Mouse (Mus musculus) forebrain, postnatal 0 days (tissue): Measurements from ENCODE around the gene Btn1a1. TPM values are rescaled to one million over a fixed set of nuclear protein-coding genes. Genes with fewer than 3 reads are reported as not detected.

ENCODE experiments used
- ATAC-seq: fragments of 200-750 bp; cut with Nextera tagmentation; 2 replicates; pipeline ENCODE4 v1.8.0; 2017; ENCODE audit warnings: mild to moderate bottlenecking, moderate library complexity
- DNase-seq: peaks from one replicate; pipeline ENCODE4 v3.0.0-alpha.2; 2015
- H3K27ac ChIP-seq: fragments of 300-500 bp; sonication (generic); 2 replicates; pipeline ENCODE4 v1.5.1; 2014; ENCODE audit warnings: low read depth, mild to moderate bottlenecking, antibody characterized with exemption, low read length, moderate library complexity, mixed read lengths
- H3K27me3 ChIP-seq: fragments of 300-500 bp; sonication (generic); 2 replicates; pipeline ENCODE4 v1.6.1; 2014; ENCODE audit warnings: mild to moderate bottlenecking, low read length, mixed read lengths; ENCODE audit not compliant: insufficient read depth
- H3K36me3 ChIP-seq: fragments of 300-500 bp; sonication (generic); 2 replicates; pipeline ENCODE4 v1.6.1; 2014; ENCODE audit warnings: mild to moderate bottlenecking, moderate library complexity; ENCODE audit not compliant: insufficient read depth
- H3K4me1 ChIP-seq: fragments of 300-500 bp; sonication (generic); 2 replicates; pipeline ENCODE4 v1.6.1; 2014; ENCODE audit warnings: antibody characterized with exemption; ENCODE audit not compliant: insufficient read depth
- H3K4me2 ChIP-seq: fragments of 300-500 bp; sonication (generic); 2 replicates; pipeline ENCODE4 v1.6.1; 2014; ENCODE audit warnings: low read depth, mild to moderate bottlenecking, moderate library complexity
- H3K4me3 ChIP-seq: fragments of 300-500 bp; sonication (generic); 2 replicates; pipeline ENCODE4 v1.5.1; 2014; ENCODE audit warnings: low read depth, low read length, mixed read lengths
- H3K9ac ChIP-seq: fragments of 300-500 bp; sonication (generic); 2 replicates; pipeline ENCODE4 v1.6.1; 2014; ENCODE audit warnings: mild to moderate bottlenecking
- H3K9me3 ChIP-seq: fragments of 300-500 bp; sonication (generic); 2 replicates; pipeline ENCODE4 v1.6.1; 2016; ENCODE audit warnings: low read length
- CTCF ChIP-seq: sonication (generic); IDR thresholded peaks from 2 replicates; pipeline ENCODE4 v1.5.1; 2016; ENCODE audit warnings: antibody characterized with exemption, control low read depth, low read depth
- WGBS: fragments of 180-500 bp; shearing (Covaris S2); extraction: QIAGEN DNeasy Blood & Tissue Kit; methylation state at CpG from one replicate; pipeline ENCODE4 v1.1.7; 2014; 5-methylcytosine and 5-hydroxymethylcytosine counted together
- polyA plus RNA-seq: library from polyadenylated mRNA; unstranded; fragments of >200 nt; fragmentation: Nextera tagmentation; extraction: Ambion mirVana; gene quantifications from 2 replicates; pipeline ENCODE4 v1.2.1, GENCODE M21; 2015
- total RNA-seq: library from RNA; depleted of rRNA; stranded (reverse); fragments of >200 nt; gene quantifications from 2 replicates; pipeline ENCODE4 v1.2.3, GENCODE M21; 2014

Btn1a1 gene
- total and polyA plus RNA-seq, 2 experiments from 2014 or later = 0.12 to 0.33 TPM

GRCm38 (mm10) chr13:23463381-23464223 lies 2.1 kb downstream of the Btn1a1 start:
- peak; percentile 83 for ATAC-seq
- WGBS = under 1% methylated on average over 21 of the region's 21 CpGs

GRCm38 (mm10) chr13:23462669-23463068 lies 3.0 kb downstream of the Btn1a1 start:
- no peak for TF ChIP-seq CTCF
- Histone ChIP-seq H3K4me2 (no peak overlapping the region), H3K36me3 (no peaks in the 10 kb centered on the region), H3K27ac (no peak overlapping the region), H3K4me3 (no peak overlapping the region), H3K4me1 (no peaks in the 10 kb centered on the region; the same call in 1 of the 2 replicates), H3K9ac (no peak overlapping the region), H3K9me3 (no peaks in the 10 kb centered on the region), H3K27me3 (no peaks in the 10 kb centered on the region)
- no peak for DNase-seq
- ATAC-seq = no peak

More at GRCm38 (mm10) chr13:23463381-23464223, 2.1 kb downstream of the Btn1a1 start:
- H3K36me3 ChIP-seq = no peaks in the 10 kb centered on the region
- peak overlapping the region; percentile 59 for H3K9ac ChIP-seq
- no peak for TF ChIP-seq CTCF
- no peaks in the 10 kb centered on the region for H3K9me3 ChIP-seq
- H3K4me1 ChIP-seq = no peaks in the 10 kb centered on the region; the same call in 1 of the 2 replicates
- H3K27me3 ChIP-seq = no peaks in the 10 kb centered on the region
- peak; percentile 89 for DNase-seq
- peak overlapping the region; percentile 60 for H3K4me3 ChIP-seq
- no peak overlapping the region for H3K27ac ChIP-seq
- peak overlapping the region; percentile 87 for H3K4me2 ChIP-seq

- ATAC-seq = no peak
- H3K4me1 ChIP-seq = no peaks in the 10 kb centered on the region; the same call in 1 of the 2 replicates
- no peak for DNase-seq
- H3K4me2 ChIP-seq = no peak overlapping the region
- H3K27ac ChIP-seq = no peak overlapping the region
- H3K9ac ChIP-seq = no peak overlapping the region
- no peak overlapping the region for H3K4me3 ChIP-seq
- WGBS = 91% methylated on average over 4 of the region's 4 CpGs
- H3K27me3 ChIP-seq = no peaks in the 10 kb centered on the region
- TF ChIP-seq CTCF = no peak
- no peaks in the 10 kb centered on the region for H3K36me3 ChIP-seq
- H3K9me3 ChIP-seq = no peaks in the 10 kb centered on the region
These were observed 3.6 kb downstream of the Btn1a1 start for GRCm38 (mm10) chr13:23462063-23462462.

- Histone ChIP-seq H3K36me3 (no peaks in the 10 kb centered on the region), H3K4me2 (no peak overlapping the region), H3K9ac (no peak overlapping the region), H3K27me3 (no peaks in the 10 kb centered on the region), H3K4me3 (0 out of 2 replicates have a peak overlapping the region, but pooled peaks have one; percentile 5), H3K4me1 (no peaks in the 10 kb centered on the region; the same call in 1 of the 2 replicates), H3K9me3 (no peaks in the 10 kb centered on the region), H3K27ac (no peak overlapping the region)
- 20% methylated on average over 15 of the region's 15 CpGs for WGBS
- ATAC-seq = no peak
- DNase-seq = no peak
- no peak for TF ChIP-seq CTCF
These were observed 6.3 kb downstream of the Btn1a1 start for GRCm38 (mm10) chr13:23459264-23459846.

- no peak for ATAC-seq
- H3K27ac ChIP-seq = peak overlapping the region; percentile 30; the same call in 1 of the 2 replicates
- peak overlapping the region; percentile 53 for H3K9ac ChIP-seq
These were observed 11.8 kb downstream of the Btn1a1 start for GRCm38 (mm10) chr13:23453926-23454325.

GRCm38 (mm10) chr13:23453362-23453862 lies 12.3 kb downstream of the Btn1a1 start:
- DNase-seq = peak; percentile 88
- Histone ChIP-seq H3K4me2 (peak overlapping the region; percentile 62), H3K27ac (peak overlapping the region; percentile 30; the same call in 1 of the 2 replicates), H3K9me3 (no peaks in the 10 kb centered on the region), H3K4me1 (no peaks in the 10 kb centered on the region), H3K27me3 (no peaks in the 10 kb centered on the region), H3K4me3 (peak overlapping the region; percentile 62), H3K36me3 (no peaks in the 10 kb centered on the region), H3K9ac (peak overlapping the region; percentile 53)
- peak; percentile 82 for ATAC-seq
- WGBS = under 1% methylated on average over 25 of the region's 25 CpGs
- no peak for TF ChIP-seq CTCF

More at GRCm38 (mm10) chr13:23453926-23454325, 11.8 kb downstream of the Btn1a1 start:
- peak; percentile 24 for DNase-seq
- H3K27me3 ChIP-seq = no peaks in the 10 kb centered on the region
- under 1% methylated on average over 9 of the region's 9 CpGs for WGBS
- H3K9me3 ChIP-seq = no peaks in the 10 kb centered on the region
- no peak for TF ChIP-seq CTCF
- no peaks in the 10 kb centered on the region for H3K4me1 ChIP-seq
- peak overlapping the region; percentile 62 for H3K4me3 ChIP-seq
- no peaks in the 10 kb centered on the region for H3K36me3 ChIP-seq
- peak overlapping the region; percentile 62 for H3K4me2 ChIP-seq
